Mouse (Mus musculus) CD4-positive naive resting alpha-beta T cell, adult 57 days (primary cell): ENCODE results near the gene Atxn2l. TPM values are rescaled to one million over a fixed set of nuclear protein-coding genes. Genes with fewer than 3 reads are reported as not detected.

Experiments used
- total RNA-seq: library from RNA; stranded (reverse); gene quantifications from one replicate; pipeline ENCODE4 v1.2.4, GENCODE M21; 2023

Gene Atxn2l
- 222 TPM for total RNA-seq

GRCm38 (mm10) chr7:126503273-126503878, at the start of gene Atxn2l:
Gene Atxn2l (minus strand): TSS chr7:126503437.

GRCm38 (mm10) chr7:126487052-126487483, 16.2 kb downstream of the Atxn2l start, which contains the start of gene Tufm:
Gene Tufm (plus strand): TSS chr7:126487361.

GRCm38 (mm10) chr7:126474993-126475581, 28.1 kb downstream of the Atxn2l start, which contains the start of gene Sh2b1:
Gene Sh2b1 (minus strand): TSS chr7:126475424.

GRCm38 (mm10) chr7:126463004-126463403, 40.2 kb downstream of the Atxn2l start, which contains the start of gene Atp2a1:
Gene Atp2a1 (minus strand): TSS chr7:126463108.

Other genes with a start within 250 kb of the Atxn2l start
- 50.2 TPM for gene Sbk1, start 230.8 kb downstream of the Atxn2l start, total RNA-seq
- 698 TPM for gene Lat, start 133.9 kb downstream of the Atxn2l start, total RNA-seq
- 85.7 TPM for gene Spns1, start 126.0 kb downstream of the Atxn2l start, total RNA-seq
- gene Nfatc2ip, start 106.7 kb downstream of the Atxn2l start, total RNA-seq: 22.7 TPM
- 42.7 TPM for gene Cd19, start 88.5 kb downstream of the Atxn2l start, total RNA-seq
- 35.2 TPM for gene Rabep2, start 74.7 kb downstream of the Atxn2l start, total RNA-seq
- 0.86 TPM for gene Atp2a1, start 40.3 kb downstream of the Atxn2l start, total RNA-seq
- gene Sh2b1, start 28.0 kb downstream of the Atxn2l start, total RNA-seq: 95.6 TPM
- gene Tufm, start 16.1 kb downstream of the Atxn2l start, total RNA-seq: 49.0 TPM
- gene Eif3c, start 63.0 kb upstream of the Atxn2l start, total RNA-seq: 131 TPM
- gene Apobr, start 81.5 kb upstream of the Atxn2l start, total RNA-seq: 6.9 TPM
- 108 TPM for gene Cln3, start 82.4 kb upstream of the Atxn2l start, total RNA-seq
- not detected for gene Il27, start 91.5 kb upstream of the Atxn2l start, total RNA-seq
- gene Nupr1, start 127.4 kb upstream of the Atxn2l start, total RNA-seq: 1.3 TPM
- 70.0 TPM for gene Sgf29, start 145.9 kb upstream of the Atxn2l start, total RNA-seq
- 0.44 TPM for gene Sult1a1, start 173.0 kb upstream of the Atxn2l start, total RNA-seq
- 186 TPM for gene Bola2, start 192.0 kb upstream of the Atxn2l start, total RNA-seq
- gene Slx1b, start 192.3 kb upstream of the Atxn2l start, total RNA-seq: 10.8 TPM
- 1,350 TPM for gene Coro1a, start 204.3 kb upstream of the Atxn2l start, total RNA-seq